Mouse (Mus musculus) CH12.LX (cell line): Measurements from ENCODE around the gene Eif2d. TPM values are rescaled to one million over a fixed set of nuclear protein-coding genes. Genes with fewer than 3 reads are reported as not detected.

Experiments used
- DNase-seq: peaks from one replicate; pipeline ENCODE4 v3.0.0-alpha.2; 2013; ENCODE audit errors: extremely low read depth
- H3K27ac ChIP-seq: 2 replicates; pipeline ENCODE4 v1.5.1; 2012; ENCODE audit warnings: low read depth, mild to moderate bottlenecking, control low read depth, moderate library complexity; ENCODE audit not compliant: insufficient read depth
- H3K27me3 ChIP-seq: replicated peaks from 2 replicates; pipeline ENCODE3; 2012; ENCODE audit warnings: inconsistent platforms
- H3K36me3 ChIP-seq, 2 experiments: replicated peaks in 1 of 2; 2 replicates each; pipeline versions ENCODE3 to v1.6.1; 2012; ENCODE audit warnings: inconsistent platforms in 1 of 2, low read length in 1 of 2, mild to moderate bottlenecking in 1 of 2, mixed read lengths in 1 of 2, moderate library complexity in 1 of 2; ENCODE audit not compliant: control insufficient read depth in 1 of 2, insufficient read depth in 1 of 2
- H3K4me1 ChIP-seq, 2 experiments: 2 replicates each; pipeline ENCODE4 v1.6.1; 2012; ENCODE audit warnings: inconsistent platforms in 1 of 2, moderate library complexity in 1 of 2; ENCODE audit not compliant: insufficient read depth in 2 of 2, control insufficient read depth in 1 of 2
- H3K4me2 ChIP-seq: 2 replicates; pipeline ENCODE4 v1.6.1; 2012; ENCODE audit warnings: low read depth, mild to moderate bottlenecking, control low read depth; ENCODE audit not compliant: poor library complexity, insufficient read depth, severe bottlenecking
- H3K4me3 ChIP-seq, 3 experiments: fragments of 150-350 bp in 1 of 3; sonication (generic) in 1 of 3; replicated peaks in 1 of 3; 2 replicates each; pipeline versions ENCODE3 to v1.5.1; 2011 to 2012; ENCODE audit warnings: low read depth in 2 of 3, low read length in 2 of 3, mild to moderate bottlenecking in 2 of 3, moderate library complexity in 2 of 3, control low read depth in 1 of 3, improper control_type of control experiment in 1 of 3, inconsistent platforms in 1 of 3, mixed read lengths in 1 of 3; ENCODE audit not compliant: poor library complexity in 1 of 3
- H3K79me2 ChIP-seq: replicated peaks from 2 replicates; pipeline ENCODE4 v1.6.1; 2012; ENCODE audit warnings: mild to moderate bottlenecking, moderate library complexity; ENCODE audit not compliant: control insufficient read depth, poor library complexity, insufficient read depth, severe bottlenecking; ENCODE audit errors: extremely low read depth
- H3K9ac ChIP-seq: 2 replicates; pipeline ENCODE4 v1.6.1; 2012; ENCODE audit warnings: low read depth, mild to moderate bottlenecking, control low read depth, moderate library complexity; ENCODE audit not compliant: insufficient read depth
- H3K9me3 ChIP-seq: replicated peaks from 2 replicates; pipeline ENCODE3; 2012; ENCODE audit warnings: low read length, inconsistent platforms, mixed read lengths
- BHLHE40 ChIP-seq: IDR thresholded peaks from 2 replicates; pipeline ENCODE4 v1.6.1; 2011; ENCODE audit warnings: mild to moderate bottlenecking, low read depth, low read length, improper control_type of control experiment
- CTCF ChIP-seq, 2 experiments: IDR thresholded peaks in 1 of 2; conservative IDR thresholded peaks in 1 of 2; 2 replicates each; pipeline ENCODE4 v1.5.1; 2011 to 2012; ENCODE audit warnings: low read depth in 2 of 2, low read length in 2 of 2, improper control_type of control experiment in 1 of 2, inconsistent platforms in 1 of 2, mild to moderate bottlenecking in 1 of 2, moderate library complexity in 1 of 2
- EP300 ChIP-seq: IDR thresholded peaks from 2 replicates; pipeline ENCODE4 v1.6.1; 2011; ENCODE audit warnings: low read length, improper control_type of control experiment
- MAFK ChIP-seq: IDR thresholded peaks from 2 replicates; pipeline ENCODE4 v1.6.1; 2011; ENCODE audit warnings: low read length, improper control_type of control experiment; ENCODE audit not compliant: insufficient replicate concordance
- MAX ChIP-seq: IDR thresholded peaks from 2 replicates; pipeline ENCODE4 v1.6.1; 2011; ENCODE audit warnings: low read length, improper control_type of control experiment
- POLR2AphosphoS2 ChIP-seq: IDR thresholded peaks from 2 replicates; pipeline ENCODE4 v1.6.1; 2011; ENCODE audit warnings: low read depth, low read length, improper control_type of control experiment
- dilution Hi-C: fragments of 300-500 bp; cut with MboI; formaldehyde crosslinking; loops from 2 replicates; pipeline ENCODE4 v1.14.3; 2020; ENCODE audit warnings: low sequenced_read_pairs; ENCODE audit not compliant: extremely low pct_unique_long_range_greater_than_20kb, extremely low pct_ligation_motif_present
- in situ Hi-C: fragments of 300-500 bp; cut with MboI; formaldehyde crosslinking; loops from 3 replicates; pipeline ENCODE4 v1.14.3; 2019; ENCODE audit warnings: low sequenced_read_pairs, low pct_ligation_motif_present, low pct_unique_long_range_greater_than_20kb, mixed read lengths
- polyA plus RNA-seq: library from polyadenylated mRNA; unstranded; fragments of >175 nt; gene quantifications from 2 replicates; pipeline ENCODE4 v1.2.1, GENCODE M21; 2012; ENCODE audit warnings: low read depth; ENCODE audit not compliant: insufficient read length
- total RNA-seq, 2 experiments: library from RNA; depleted of rRNA; stranded (reverse); fragments of 300-350 nt in 1 of 2; fragments of >200 nt in 1 of 2; gene quantifications; 2 replicates each; pipeline ENCODE4 v1.2.3; 2012 to 2014

Gene Eif2d
- total and polyA plus RNA-seq, 3 experiments: 46.9 to 57.2 (median 53.0) TPM

DNA sequence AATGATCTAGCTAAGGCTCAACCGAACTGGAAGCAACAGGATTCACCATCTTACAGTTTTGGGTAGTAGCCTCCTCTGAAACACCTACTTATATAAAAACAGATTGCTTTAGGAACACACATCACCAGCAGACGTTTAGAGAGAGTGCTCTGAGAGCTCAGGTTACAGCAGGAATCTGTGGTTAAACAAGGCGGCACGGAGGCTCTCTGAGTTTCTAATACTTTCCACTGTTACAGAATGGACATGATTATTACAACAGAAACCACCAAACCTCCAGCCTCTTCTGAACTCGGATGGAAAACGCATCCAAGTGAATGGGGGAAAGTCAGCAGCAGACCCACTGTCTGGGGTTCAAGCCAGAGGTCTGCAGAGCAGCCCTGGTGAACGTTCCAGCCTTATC is 83.1 kb downstream of the Eif2d start:
- no peak overlapping the region for H3K27ac ChIP-seq
- no peak overlapping the region for H3K4me2 ChIP-seq
- peak overlapping the region in 1 of 3 experiments; percentile 28 for H3K4me3 ChIP-seq
- peaks cover 14% of the 10 kb centered on the region for H3K27me3 ChIP-seq
- in situ Hi-C loops (no loop called here), dilution Hi-C loops (no loop called here)
- peaks cover 19 to 29% of the 10 kb centered on the region in 2 experiments for H3K4me1 ChIP-seq
- DNase-seq: peak; percentile 23
- no peaks in the 10 kb centered on the region for H3K79me2 ChIP-seq
- no peak for TF ChIP-seq CTCF (conservative IDR thresholded peaks at IDR 0.05 in 1 of 2, IDR thresholded peaks at IDR 0.05 in 1 of 2; ENCODE audit: low read depth in 2 of 2, low read length in 2 of 2)
- no peak for TF ChIP-seq MAX
- TF ChIP-seq POLR2AphosphoS2: no peak
- TF ChIP-seq EP300: peak; percentile 11; the same call in 1 of the 2 replicates
- no peak for TF ChIP-seq MAFK
- TF ChIP-seq BHLHE40: no peak
- no peak overlapping the region for H3K9ac ChIP-seq
- no peaks in the 10 kb centered on the region for H3K36me3 ChIP-seq
- no peaks in the 10 kb centered on the region for H3K9me3 ChIP-seq

Other genes starting within 250 kb of the Eif2d start
- not detected in 2 replicates for gene Il20, start 241.7 kb upstream of the Eif2d start, total RNA-seq (2012; rRNA removed)
- gene Il20, start 241.7 kb upstream of the Eif2d start, total RNA-seq (2014; rRNA removed): not detected in 2 replicates
- not detected in 2 replicates for gene Il20, start 241.7 kb upstream of the Eif2d start, polyA plus RNA-seq
- gene Il19, start 213.1 kb upstream of the Eif2d start, total RNA-seq (2012; rRNA removed): 0.21 TPM in 1 of 2 replicates, not detected in the other
- 0.38 and 0.39 TPM in 2 replicates for gene Il19, start 213.1 kb upstream of the Eif2d start, total RNA-seq (2014; rRNA removed)
- gene Il19, start 213.1 kb upstream of the Eif2d start, polyA plus RNA-seq: not detected in 2 replicates
- 389 and 399 TPM in 2 replicates for gene Il10, start 133.3 kb upstream of the Eif2d start, total RNA-seq (2012; rRNA removed)
- gene Il10, start 133.3 kb upstream of the Eif2d start, total RNA-seq (2014; rRNA removed): 903 and 969 TPM in 2 replicates
- 236 and 284 TPM in 2 replicates for gene Il10, start 133.3 kb upstream of the Eif2d start, polyA plus RNA-seq
- gene Mapkapk2, start 55.4 kb upstream of the Eif2d start, total RNA-seq (2012; rRNA removed): 54.2 and 55.0 TPM in 2 replicates
- gene Mapkapk2, start 55.4 kb upstream of the Eif2d start, total RNA-seq (2014; rRNA removed): 58.6 and 62.9 TPM in 2 replicates
- gene Mapkapk2, start 55.4 kb upstream of the Eif2d start, polyA plus RNA-seq: 63.5 and 68.6 TPM in 2 replicates
- gene Dyrk3, start 14.8 kb upstream of the Eif2d start, total RNA-seq (2012; rRNA removed): 6.4 and 6.7 TPM in 2 replicates
- gene Dyrk3, start 14.8 kb upstream of the Eif2d start, total RNA-seq (2014; rRNA removed): 9.8 and 10.1 TPM in 2 replicates
- gene Dyrk3, start 14.8 kb upstream of the Eif2d start, polyA plus RNA-seq: 8.2 and 8.3 TPM in 2 replicates
- gene Rassf5, start 92.1 kb downstream of the Eif2d start, total RNA-seq (2012; rRNA removed): 11.2 and 11.5 TPM in 2 replicates
- 16.3 and 18.4 TPM in 2 replicates for gene Rassf5, start 92.1 kb downstream of the Eif2d start, total RNA-seq (2014; rRNA removed)
- gene Rassf5, start 92.1 kb downstream of the Eif2d start, polyA plus RNA-seq: 29.7 and 32.1 TPM in 2 replicates
- gene Ikbke, start 126.4 kb downstream of the Eif2d start, total RNA-seq (2012; rRNA removed): 31.6 and 43.8 TPM in 2 replicates
- gene Ikbke, start 126.4 kb downstream of the Eif2d start, total RNA-seq (2014; rRNA removed): 11.6 and 14.0 TPM in 2 replicates
- gene Ikbke, start 126.4 kb downstream of the Eif2d start, polyA plus RNA-seq: 29.5 and 33.1 TPM in 2 replicates